Mouse (Mus musculus): ENCODE measurements at regions not wholly inside any gene's neighbourhood (a gene's known extent, or its start where the extent isn't known, plus 50 kb on each side); places are given as distances from the start of the nearest gene placed in this dataset.
A peak's percentile ranks its signal among the peaks of the same experiment; 100 is the strongest.

- no peaks in the 10 kb centered on the region for H3K36me3 ChIP-seq (ENCODE audit: control insufficient read depth, insufficient read depth, low read length)
- no peak for DNase-seq (ENCODE audit: extremely low read depth, low read depth, low spot score)
- WGBS: 60% methylated on average over 3 of the region's 3 CpGs
- no peak overlapping the region for H3K4me3 ChIP-seq (ENCODE audit: insufficient read depth, low read depth, low read length)
- H3K27me3 ChIP-seq (ENCODE audit: control insufficient read depth, insufficient read depth, low read length): no peaks in the 10 kb centered on the region; the same call in 1 of the 2 replicates
- no peak overlapping the region for H3K27ac ChIP-seq (replicated peaks; ENCODE audit: insufficient read depth, low read depth, low read length)
- H3K4me1 ChIP-seq (ENCODE audit: control insufficient read depth, insufficient read depth, low read length): no peaks in the 10 kb centered on the region
- H3K79me2 ChIP-seq (ENCODE audit: control insufficient read depth, insufficient read depth, low read length): no peaks in the 10 kb centered on the region
- no peak overlapping the region for H3K9ac ChIP-seq (ENCODE audit: low read depth, low read length)
- TF ChIP-seq CTCF (IDR thresholded peaks at IDR 0.05; ENCODE audit: low read depth, low read length): no peak
- no peak for TF ChIP-seq POLR2A (IDR thresholded peaks at IDR 0.05; ENCODE audit: extremely low read depth, insufficient read depth, low read length)
Measured at GRCm38 (mm10) chr9:116511450-116511849, 336.3 kb upstream of the Tgfbr2 start.

- Histone ChIP-seq H3K27me3 (ENCODE audit: control insufficient read depth, insufficient read depth, low read length) (no peaks in the 10 kb centered on the region), H3K27ac (replicated peaks; ENCODE audit: insufficient read depth, low read depth, low read length) (no peak overlapping the region), H3K36me3 (ENCODE audit: control insufficient read depth, insufficient read depth, low read length) (no peaks in the 10 kb centered on the region), H3K4me3 (ENCODE audit: insufficient read depth, low read depth, low read length) (no peak overlapping the region), H3K79me2 (ENCODE audit: control insufficient read depth, insufficient read depth, low read length) (no peaks in the 10 kb centered on the region), H3K9ac (ENCODE audit: low read depth, low read length) (no peak overlapping the region), H3K4me1 (ENCODE audit: control insufficient read depth, insufficient read depth, low read length) (no peaks in the 10 kb centered on the region)
- WGBS: 83% methylated on average over 5 of the region's 5 CpGs
- no peak for DNase-seq (ENCODE audit: extremely low read depth, low read depth, low spot score)
- TF ChIP-seq CTCF (IDR thresholded peaks at IDR 0.05; ENCODE audit: low read depth, low read length) (no peak), POLR2A (IDR thresholded peaks at IDR 0.05; ENCODE audit: extremely low read depth, insufficient read depth, low read length) (no peak)
Measured at GRCm38 (mm10) chr9:116507756-116508155, 332.6 kb upstream of the Tgfbr2 start.

DNA sequence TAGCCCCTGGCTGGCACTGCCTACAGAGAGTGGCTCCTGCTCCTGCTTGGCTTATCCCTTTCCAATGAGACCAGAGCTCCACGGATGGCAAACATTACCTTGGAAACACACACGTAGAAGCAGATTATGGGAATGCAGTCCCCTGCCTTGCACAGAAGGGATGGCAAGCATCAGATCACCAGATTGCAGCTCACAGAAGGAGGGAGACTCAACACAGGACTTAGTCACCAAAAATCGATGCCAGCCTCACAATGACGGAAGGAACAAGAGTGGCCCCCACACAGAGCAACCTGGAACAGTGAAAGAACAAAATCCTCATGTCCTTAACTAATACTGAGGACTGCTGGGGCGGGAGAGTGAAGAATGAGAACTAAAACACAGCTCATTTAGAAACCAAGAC is 327.7 kb upstream of the Tgfbr2 start:
- Histone ChIP-seq H3K36me3 (ENCODE audit: control insufficient read depth, insufficient read depth, low read length) (no peaks in the 10 kb centered on the region), H3K79me2 (ENCODE audit: control insufficient read depth, insufficient read depth, low read length) (no peaks in the 10 kb centered on the region), H3K27me3 (ENCODE audit: control insufficient read depth, insufficient read depth, low read length) (no peaks in the 10 kb centered on the region), H3K9ac (ENCODE audit: low read depth, low read length) (no peak overlapping the region), H3K4me1 (ENCODE audit: control insufficient read depth, insufficient read depth, low read length) (no peaks in the 10 kb centered on the region), H3K27ac (replicated peaks; ENCODE audit: insufficient read depth, low read depth, low read length) (no peak overlapping the region), H3K4me3 (ENCODE audit: insufficient read depth, low read depth, low read length) (no peak overlapping the region)
- WGBS: 61% methylated on average over 5 of the region's 5 CpGs
- no peak for DNase-seq (ENCODE audit: extremely low read depth, low read depth, low spot score)
- no peak for TF ChIP-seq POLR2A (IDR thresholded peaks at IDR 0.05; ENCODE audit: extremely low read depth, insufficient read depth, low read length)
- no peak for TF ChIP-seq CTCF (IDR thresholded peaks at IDR 0.05; ENCODE audit: low read depth, low read length)

GRCm38 (mm10) chr9:116500951-116501350 is 325.8 kb upstream of the Tgfbr2 start:
- Histone ChIP-seq H3K27me3 (ENCODE audit: control insufficient read depth, insufficient read depth, low read length) (no peaks in the 10 kb centered on the region), H3K36me3 (ENCODE audit: control insufficient read depth, insufficient read depth, low read length) (no peaks in the 10 kb centered on the region), H3K4me1 (ENCODE audit: control insufficient read depth, insufficient read depth, low read length) (no peaks in the 10 kb centered on the region), H3K9ac (ENCODE audit: low read depth, low read length) (no peak overlapping the region), H3K79me2 (ENCODE audit: control insufficient read depth, insufficient read depth, low read length) (no peaks in the 10 kb centered on the region), H3K4me3 (ENCODE audit: insufficient read depth, low read depth, low read length) (no peak overlapping the region), H3K27ac (replicated peaks; ENCODE audit: insufficient read depth, low read depth, low read length) (no peak overlapping the region)
- no peak for TF ChIP-seq CTCF (IDR thresholded peaks at IDR 0.05; ENCODE audit: low read depth, low read length)
- TF ChIP-seq POLR2A (IDR thresholded peaks at IDR 0.05; ENCODE audit: extremely low read depth, insufficient read depth, low read length): no peak
- DNase-seq (ENCODE audit: extremely low read depth, low read depth, low spot score): no peak
- 73% methylated on average over 3 of the region's 3 CpGs for WGBS

- Histone ChIP-seq H3K36me3 (ENCODE audit: control insufficient read depth, insufficient read depth, low read length) (no peaks in the 10 kb centered on the region), H3K79me2 (ENCODE audit: control insufficient read depth, insufficient read depth, low read length) (no peaks in the 10 kb centered on the region), H3K4me1 (ENCODE audit: control insufficient read depth, insufficient read depth, low read length) (no peaks in the 10 kb centered on the region), H3K4me3 (ENCODE audit: insufficient read depth, low read depth, low read length) (no peak overlapping the region), H3K27me3 (ENCODE audit: control insufficient read depth, insufficient read depth, low read length) (no peaks in the 10 kb centered on the region), H3K27ac (replicated peaks; ENCODE audit: insufficient read depth, low read depth, low read length) (no peak overlapping the region), H3K9ac (ENCODE audit: low read depth, low read length) (no peak overlapping the region)
- no peak for DNase-seq (ENCODE audit: extremely low read depth, low read depth, low spot score)
- 80% methylated on average over 2 of the region's 2 CpGs for WGBS
- TF ChIP-seq CTCF (IDR thresholded peaks at IDR 0.05; ENCODE audit: low read depth, low read length) (no peak), POLR2A (IDR thresholded peaks at IDR 0.05; ENCODE audit: extremely low read depth, insufficient read depth, low read length) (no peak)
Measured at GRCm38 (mm10) chr9:116491227-116491626, 316.1 kb upstream of the Tgfbr2 start.

DNA sequence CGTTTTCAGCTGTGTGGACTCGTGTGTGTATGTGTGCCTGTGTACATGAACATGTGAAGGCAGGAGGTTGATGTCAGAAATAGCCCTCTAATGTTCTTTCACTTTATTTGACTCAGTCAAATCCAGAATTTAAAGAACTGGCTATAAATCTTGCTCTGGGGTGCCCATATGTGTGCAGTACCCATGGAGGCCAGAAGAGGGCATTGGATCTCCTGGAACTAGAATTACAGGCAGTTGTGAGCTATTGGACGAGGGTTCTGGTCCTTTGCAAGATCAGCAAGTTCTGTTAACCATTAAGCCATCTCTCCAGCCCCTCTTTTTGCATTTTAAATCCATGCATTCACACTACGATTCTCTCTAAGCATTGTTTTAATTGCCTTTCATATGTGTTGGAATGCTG is 314.6 kb upstream of the Tgfbr2 start:
- no peak overlapping the region for H3K9ac ChIP-seq (ENCODE audit: low read depth, low read length)
- H3K27me3 ChIP-seq (ENCODE audit: control insufficient read depth, insufficient read depth, low read length): no peaks in the 10 kb centered on the region
- no peaks in the 10 kb centered on the region for H3K36me3 ChIP-seq (ENCODE audit: control insufficient read depth, insufficient read depth, low read length)
- no peaks in the 10 kb centered on the region for H3K4me1 ChIP-seq (ENCODE audit: control insufficient read depth, insufficient read depth, low read length)
- DNase-seq (ENCODE audit: extremely low read depth, low read depth, low spot score): peak; percentile 8
- H3K27ac ChIP-seq (replicated peaks; ENCODE audit: insufficient read depth, low read depth, low read length): no peak overlapping the region
- TF ChIP-seq CTCF (IDR thresholded peaks at IDR 0.05; ENCODE audit: low read depth, low read length) (peak; percentile 38; the same call in 1 of the 2 replicates), POLR2A (IDR thresholded peaks at IDR 0.05; ENCODE audit: extremely low read depth, insufficient read depth, low read length) (no peak)
- no peaks in the 10 kb centered on the region for H3K79me2 ChIP-seq (ENCODE audit: control insufficient read depth, insufficient read depth, low read length)
- WGBS: 72% methylated on average over 4 of the region's 4 CpGs
- H3K4me3 ChIP-seq (ENCODE audit: insufficient read depth, low read depth, low read length): no peak overlapping the region
